Mouse (Mus musculus) olfactory bulb, adult 2 months (tissue): ENCODE measurements at regions not wholly inside any gene's neighbourhood (a gene's known extent, or its start where the extent isn't known, plus 50 kb on each side); places are given as distances from the start of the nearest gene placed in this dataset.

Source experiments
- CTCF ChIP-seq: fragments of 200-500 bp; IDR thresholded peaks from 2 replicates; pipeline ENCODE4 v1.5.1; 2012; ENCODE audit warnings: low read depth, mild to moderate bottlenecking, low read length, moderate library complexity; ENCODE audit not compliant: insufficient read depth
- POLR2A ChIP-seq: fragments of 200-500 bp; IDR thresholded peaks from 2 replicates; pipeline ENCODE4 v1.6.1; 2012; ENCODE audit warnings: mild to moderate bottlenecking, low read depth, low read length, moderate library complexity; ENCODE audit not compliant: insufficient read depth

- TF ChIP-seq POLR2A (no peak), CTCF (no peak)
These were observed 347.2 kb downstream of the Fgf9 start for GRCm38 (mm10) chr14:58417545-58417944.
